Mouse (Mus musculus) brain, adult 10 weeks (tissue): ENCODE results near the gene Spindoc. TPM values are rescaled to one million over a fixed set of nuclear protein-coding genes. Genes with fewer than 3 reads are reported as not detected.

Source experiments
- polyA plus RNA-seq: library from polyadenylated mRNA; stranded (reverse); fragments of 350-450 nt; fragmentation: Illumina TruSeq; extraction: RNeasy Lipid Tissue Mini Kit (QIAGEN cat#74804); gene quantifications from one replicate; pipeline ENCODE4 v1.2.3, GENCODE M21; 2015; ENCODE audit warnings: low read depth, low replicate concordance

Spindoc gene
- 20.1 TPM for polyA plus RNA-seq

DNA sequence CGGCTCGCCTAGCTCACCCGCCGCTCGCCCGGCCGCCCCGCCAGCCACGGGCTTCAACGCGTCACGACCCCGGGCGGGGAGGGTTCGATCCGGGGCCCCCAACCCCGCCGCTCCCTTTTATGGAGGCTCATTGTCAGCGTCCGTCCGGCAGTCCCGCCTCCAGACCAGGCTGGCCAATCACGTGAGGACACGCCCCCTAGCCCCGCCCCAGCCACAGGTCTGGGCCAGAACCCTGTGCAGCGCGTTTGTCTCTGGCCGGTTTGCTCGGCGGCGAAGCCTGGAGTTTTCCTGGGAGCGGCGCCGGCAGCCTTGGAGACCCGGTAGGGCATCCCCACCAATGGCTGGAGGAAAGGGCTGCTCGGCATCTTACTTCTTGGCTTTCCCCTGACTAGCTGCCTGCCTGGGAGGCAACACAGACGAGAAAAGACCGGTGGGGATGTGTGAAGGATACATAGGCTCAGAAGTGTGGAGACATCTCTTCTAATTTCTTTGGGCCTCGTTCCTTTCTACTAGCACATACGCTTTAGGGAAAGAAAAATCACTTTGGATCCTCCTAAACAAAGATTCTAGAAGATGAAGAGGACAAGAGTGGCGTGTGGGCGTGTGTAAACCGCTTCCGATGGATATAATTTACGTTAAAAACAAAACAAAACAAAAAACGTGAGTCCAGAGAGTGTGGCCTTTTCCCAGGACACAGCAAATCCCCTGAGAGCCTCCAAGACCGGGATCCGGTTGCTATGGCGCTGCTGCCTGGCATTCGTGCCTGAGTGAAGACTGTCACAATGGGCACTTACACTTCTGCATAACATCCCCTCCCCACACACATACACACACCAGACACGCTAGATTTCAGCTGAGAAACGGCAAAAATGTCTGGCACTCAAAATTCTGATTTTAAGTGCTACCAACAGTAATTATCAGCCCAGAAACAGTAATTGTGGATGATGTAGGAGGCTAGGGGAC, at the start of gene Spindoc:
TSS of gene Spindoc (minus strand) at position 92 of the 963 bp plus-strand sequence.

DNA sequence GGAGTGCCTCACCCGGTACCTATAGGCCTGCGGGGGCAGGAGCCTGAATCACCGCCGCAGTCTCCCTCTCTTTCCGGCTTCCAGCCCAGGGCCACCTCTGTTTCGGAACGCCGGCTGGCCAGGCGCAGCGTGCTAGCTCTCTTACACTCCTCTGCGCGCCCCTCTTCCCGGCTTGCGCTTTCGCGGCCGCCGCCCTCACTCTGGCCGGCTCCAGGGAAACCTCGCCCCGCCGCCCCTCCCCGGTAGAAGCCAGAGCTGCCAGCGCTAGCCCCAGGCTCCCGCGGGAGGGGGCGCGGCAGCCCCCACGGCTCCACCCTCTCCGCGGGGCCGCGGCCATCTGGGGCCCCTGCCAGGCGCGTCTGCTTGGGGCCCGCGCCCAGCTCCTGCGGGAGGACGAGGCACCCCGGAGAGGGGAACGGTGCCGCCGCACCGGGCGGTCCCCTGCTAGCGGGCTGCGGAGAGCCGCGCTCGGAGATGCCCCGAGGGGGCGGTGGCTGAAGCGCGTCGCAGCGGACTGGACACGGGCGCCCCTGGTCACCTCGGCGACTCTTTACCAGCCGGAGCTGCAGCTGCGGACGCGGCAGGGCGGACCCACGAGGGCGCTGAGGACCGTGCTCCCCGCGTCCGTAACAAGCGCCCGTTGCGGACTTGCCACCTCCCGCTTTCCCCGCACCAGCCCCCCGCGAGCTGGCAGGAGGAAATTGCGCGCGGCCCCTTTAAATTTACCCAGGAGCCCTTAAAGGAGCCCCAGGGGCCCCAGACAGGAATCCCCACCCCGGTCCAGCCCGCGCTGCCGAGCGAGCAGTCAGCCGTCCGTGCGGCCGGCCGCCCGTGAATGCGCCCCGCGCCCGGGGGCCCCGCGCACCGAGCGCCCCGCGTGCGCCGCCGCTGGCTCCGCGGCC, 34.3 kb upstream of the Spindoc start, which contains the start of gene 2700081O15Rik:
TSS of gene 2700081O15Rik (plus strand) at position 792 of the 902 bp plus-strand sequence.

DNA sequence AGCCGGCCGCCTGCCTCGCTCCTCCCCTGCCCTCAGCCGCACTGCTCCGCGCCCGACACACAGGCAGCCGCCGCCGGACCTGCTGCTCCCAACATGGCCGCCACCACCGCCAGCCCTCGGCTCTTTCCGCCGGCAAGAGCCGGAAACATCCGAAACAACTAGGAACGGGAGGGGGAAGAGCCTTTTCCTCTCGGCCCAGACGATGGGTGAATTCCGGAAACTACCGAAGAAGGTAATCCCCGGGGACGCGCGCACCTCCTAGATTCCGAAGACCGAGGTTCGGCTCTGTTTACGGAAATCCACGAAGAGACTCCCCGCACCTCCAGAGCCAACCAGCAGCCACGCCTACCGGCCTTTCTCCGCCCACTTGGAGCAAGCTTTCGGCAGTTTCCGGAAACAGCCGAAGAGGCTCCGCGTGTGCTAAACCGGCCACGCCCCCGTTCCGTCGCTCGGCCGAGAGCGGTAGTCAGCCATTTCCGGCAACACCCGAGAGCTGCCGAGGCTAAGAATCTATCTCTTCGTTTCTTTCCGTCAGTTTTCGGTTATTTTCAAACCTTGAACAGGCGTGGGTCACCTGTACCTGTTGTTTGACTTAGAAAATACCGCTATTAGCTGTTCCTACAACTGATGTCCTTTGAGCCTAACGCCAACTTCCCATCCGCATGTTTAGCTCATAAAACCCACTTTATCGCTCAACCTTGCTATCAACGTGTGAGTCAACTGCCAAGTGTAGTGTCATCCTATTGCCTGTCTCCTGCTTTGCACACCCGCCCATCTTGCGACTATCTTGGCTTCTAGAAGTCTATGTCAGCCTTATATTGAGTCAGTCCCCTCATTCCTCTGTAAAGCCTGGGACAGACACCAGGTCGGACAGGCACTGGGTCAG, 41.0 kb downstream of the Spindoc start, which contains the start of gene Mark2:
TSS of gene Mark2 (minus strand) at position 349 of the 886 bp plus-strand sequence.

Other genes starting within 250 kb of the Spindoc start
- gene Otub1, start 176.7 kb downstream of the Spindoc start, polyA plus RNA-seq, result 209 TPM
- gene Cox8a, start 165.4 kb downstream of the Spindoc start, polyA plus RNA-seq, result 1,368 TPM
- gene Naa40, start 141.8 kb downstream of the Spindoc start, polyA plus RNA-seq, result 32.4 TPM
- 9.6 TPM for gene Rcor2, start 115.7 kb downstream of the Spindoc start, polyA plus RNA-seq
- gene Mark2, start 41.1 kb downstream of the Spindoc start, polyA plus RNA-seq, result 60.8 TPM
- 18.2 TPM for gene 2700081O15Rik, start 34.6 kb upstream of the Spindoc start, polyA plus RNA-seq
- 871 TPM for gene Rtn3, start 100.3 kb upstream of the Spindoc start, polyA plus RNA-seq
- 20.2 TPM for gene Atl3, start 111.0 kb upstream of the Spindoc start, polyA plus RNA-seq
- 53.6 TPM for gene Pla2g16, start 174.5 kb upstream of the Spindoc start, polyA plus RNA-seq
- gene Lgals12, start 224.2 kb upstream of the Spindoc start, polyA plus RNA-seq, result not detected
- gene Hrasls5, start 229.5 kb upstream of the Spindoc start, polyA plus RNA-seq, result not detected